Comparison of ENCODE assay signal across 15 mouse cellular contexts in genomic region chr4:22301148-22301942, GRCm38 (mm10). TPM values are rescaled to one million over a fixed set of nuclear protein-coding genes. Genes with fewer than 3 reads are reported as not detected.
DNase-seq lines count a peak whose midpoint lies in the region; ATAC-seq and TF ChIP-seq lines count a peak whose summit lies in the region.
"Had no signal": no experiment of that assay in that cellular context is flagged by ENCODE, and none has a peak within 500 bp of the region (broad histone marks: within the 10 kb centered on the region; RNA-seq: fewer than 3 reads in every experiment).

No protein-coding gene starts in this region.

- no peak for TF ChIP-seq POLR2A in CH12.LX (IDR thresholded peaks at IDR 0.05; ENCODE audit: low read depth, low read length)

- no peaks in the 10 kb centered on the region for H3K36me3 ChIP-seq in CH12.LX (replicated peaks in 1 of 2; ENCODE audit: control insufficient read depth in 1 of 2, insufficient read depth in 1 of 2, low read length in 1 of 2)
- H3K36me3 ChIP-seq in forebrain, embryonic 13.5 days (ENCODE audit: poor library complexity, severe bottlenecking) = no peaks in the 10 kb centered on the region
- no peaks in the 10 kb centered on the region for H3K36me3 ChIP-seq in midbrain, embryonic 14.5 days (ENCODE audit: control insufficient read depth, insufficient read depth, low read length)
- H3K36me3 ChIP-seq: liver, embryonic 12.5 days had no signal

- peaks cover 0 to 10% of the 10 kb centered on the region in 2 experiments; a peak in 1 of 4 replicates for H3K4me1 ChIP-seq in CH12.LX (ENCODE audit: control insufficient read depth in 1 of 2, insufficient read depth in 2 of 2)
- peaks cover 21% of the 10 kb centered on the region for H3K4me1 ChIP-seq in forebrain, embryonic 13.5 days
- H3K4me1 ChIP-seq in midbrain, embryonic 14.5 days (ENCODE audit: control insufficient read depth, insufficient read depth, low read length) = peaks cover 7% of the 10 kb centered on the region; the same call in 1 of the 2 replicates
- H3K4me1 ChIP-seq: liver, embryonic 12.5 days; megakaryocyte, embryonic 14.5 days had no signal

- no peak overlapping the region for H3K4me3 ChIP-seq in CH12.LX (replicated peaks in 1 of 3; ENCODE audit: low read depth in 2 of 3, low read length in 2 of 3, poor library complexity in 1 of 3)
- no peak overlapping the region for H3K4me3 ChIP-seq in forebrain, embryonic 13.5 days
- H3K4me3 ChIP-seq in midbrain, embryonic 14.5 days (replicated peaks; ENCODE audit: low read depth, low read length) = no peak overlapping the region
- H3K4me3 ChIP-seq: heart, adult 2 months; liver, embryonic 12.5 days; megakaryocyte, embryonic 14.5 days had no signal

- no peaks in the 10 kb centered on the region for H3K27me3 ChIP-seq in CH12.LX (replicated peaks)
- H3K27me3 ChIP-seq in forebrain, embryonic 13.5 days = no peaks in the 10 kb centered on the region
- no peaks in the 10 kb centered on the region for H3K27me3 ChIP-seq in midbrain, embryonic 14.5 days (ENCODE audit: control insufficient read depth, insufficient read depth, low read length)
- H3K27me3 ChIP-seq: liver, embryonic 12.5 days; megakaryocyte, embryonic 14.5 days had no signal

- no peak overlapping the region for H3K9ac ChIP-seq in CH12.LX (ENCODE audit: insufficient read depth, low read depth)
- H3K9ac ChIP-seq in forebrain, embryonic 13.5 days = no peak overlapping the region
- H3K9ac ChIP-seq in midbrain, embryonic 14.5 days (replicated peaks; ENCODE audit: low read length) = no peak overlapping the region
- H3K9ac ChIP-seq: liver, embryonic 12.5 days had no signal

- TF ChIP-seq EP300 in CH12.LX (IDR thresholded peaks at IDR 0.05; ENCODE audit: low read length) = no peak

- no peak overlapping the region for H3K27ac ChIP-seq in CH12.LX (ENCODE audit: insufficient read depth, low read depth)
- no peak overlapping the region for H3K27ac ChIP-seq in forebrain, embryonic 13.5 days
- H3K27ac ChIP-seq in midbrain, embryonic 14.5 days (replicated peaks; ENCODE audit: low read depth, low read length) = no peak overlapping the region
- H3K27ac ChIP-seq: heart, adult 2 months; kidney, postnatal 0 days; liver, embryonic 12.5 days had no signal

- no peak for TF ChIP-seq RAD21 in CH12.LX (IDR thresholded peaks at IDR 0.05; ENCODE audit: low read depth, low read length)

- no peaks in the 10 kb centered on the region for H3K9me3 ChIP-seq in CH12.LX (replicated peaks; ENCODE audit: low read length)
- H3K9me3 ChIP-seq in forebrain, embryonic 13.5 days (replicated peaks) = peaks cover 8% of the 10 kb centered on the region
- peaks cover 7% of the 10 kb centered on the region; the same call in 1 of the 2 replicates for H3K9me3 ChIP-seq in midbrain, embryonic 14.5 days (ENCODE audit: control insufficient read depth, low read length)
- H3K9me3 ChIP-seq: liver, embryonic 12.5 days; megakaryocyte, embryonic 14.5 days had no signal

- H3K4me2 ChIP-seq in CH12.LX (ENCODE audit: insufficient read depth, low read depth, poor library complexity, severe bottlenecking) = peak overlapping the region; percentile 13; the same call in 1 of the 2 replicates
- no peak overlapping the region for H3K4me2 ChIP-seq in forebrain, embryonic 13.5 days
- 0 out of 2 replicates have a peak overlapping the region, but pooled peaks have one; percentile 1 for H3K4me2 ChIP-seq in midbrain, embryonic 14.5 days (ENCODE audit: low read length)
- H3K4me2 ChIP-seq: liver, embryonic 12.5 days had no signal

- dilution Hi-C loops in CH12.LX (cut with MboI; ENCODE audit: extremely low pct_ligation_motif_present, extremely low pct_unique_long_range_greater_than_20kb, low sequenced_read_pairs) = no loop called here

- peak; percentile 39 for ATAC-seq in frontal cortex, adult (ENCODE audit: low TSS enrichment)
- ATAC-seq in forebrain, embryonic 13.5 days = peak; percentile 92
- ATAC-seq in midbrain, embryonic 14.5 days (ENCODE audit: low FRiP score, low TSS enrichment) = peak; percentile 77; the same call in 1 of the 2 replicates
- ATAC-seq: liver, embryonic 12.5 days had no signal

- DNase-seq in frontal cortex, postnatal 25 days (ENCODE audit: low spot score in 2 of 2) = no peak
- DNase-seq in CH12.LX (ENCODE audit: extremely low read depth) = no peak
- DNase-seq in midbrain, embryonic 14.5 days = peak; percentile 47
- no peak for DNase-seq in gastrocnemius, postnatal 4 days (ENCODE audit: low spot score in 2 of 2)
- DNase-seq in urinary bladder, postnatal 14 days (ENCODE audit: low spot score) = no peak
- DNase-seq: adrenal gland, postnatal 14 days; B cell, adult 2 months; cerebellum, postnatal 25 days; heart, adult 2 months; thymus, postnatal 25 days had no signal

- 43% methylated on average over 9 of the region's 9 CpGs for WGBS in forebrain, embryonic 13.5 days
- WGBS in midbrain, embryonic 14.5 days = 47% methylated on average over 9 of the region's 9 CpGs

- in situ Hi-C loops in CH12.LX (cut with MboI; ENCODE audit: low pct_ligation_motif_present, low pct_unique_long_range_greater_than_20kb, low sequenced_read_pairs) = no loop called here

- no peaks in the 10 kb centered on the region for H3K79me2 ChIP-seq in CH12.LX (replicated peaks; ENCODE audit: control insufficient read depth, extremely low read depth, insufficient read depth, poor library complexity, severe bottlenecking)

- TF ChIP-seq CTCF in CH12.LX (conservative IDR thresholded peaks at IDR 0.05 in 1 of 2, IDR thresholded peaks at IDR 0.05 in 1 of 2; ENCODE audit: low read depth in 2 of 2, low read length in 2 of 2) = no peak

TF ChIP-seq in CH12.LX, 34 proteins besides CTCF, POLR2A, EP300 and RAD21:
- TF ChIP-seq ELF1 (IDR thresholded peaks at IDR 0.05; ENCODE audit: low read depth, low read length) (no peak), ZNF384 (IDR thresholded peaks at IDR 0.05; ENCODE audit: low read depth, low read length) (no peak), PAX5 (IDR thresholded peaks at IDR 0.05; ENCODE audit: low read length) (no peak), BHLHE40 (IDR thresholded peaks at IDR 0.05; ENCODE audit: low read depth, low read length) (no peak), KAT2A (IDR thresholded peaks at IDR 0.05; ENCODE audit: insufficient replicate concordance, low read length) (no peak), NRF1 (IDR thresholded peaks at IDR 0.05; ENCODE audit: low read depth, low read length) (no peak), POLR2AphosphoS2 (IDR thresholded peaks at IDR 0.05; ENCODE audit: low read depth, low read length) (no peak), UBTF (IDR thresholded peaks at IDR 0.05; ENCODE audit: low read depth, low read length) (no peak), E2F4 (IDR thresholded peaks at IDR 0.05; ENCODE audit: insufficient replicate concordance, low read depth, low read length) (no peak), MYC (IDR thresholded peaks at IDR 0.05; ENCODE audit: low read depth, low read length) (no peak), ETS1 (conservative IDR thresholded peaks at IDR 0.05; ENCODE audit: low read depth, low read length) (no peak)

RNA-seq across cellular contexts. Expression of gene Fbxl4, which starts 56.0 kb away (rescaled TPM):
- 10.0 and 12.0 TPM in 2 replicates for total RNA-seq in CH12.LX (2012; rRNA removed)
- 16.9 and 17.0 TPM in 2 replicates for total RNA-seq in CH12.LX (2014; rRNA removed)
- polyA plus RNA-seq in CH12.LX (2012; ENCODE audit: insufficient read length, low read depth) = 8.4 and 9.8 TPM in 2 replicates
- 8.9 and 10.2 TPM in 2 replicates for polyA plus RNA-seq in forebrain, embryonic 13.5 days (2015; fragmentation: Nextera tagmentation; extraction: Ambion mirVana)
- 15.7 and 20.0 TPM in 2 replicates for polyA plus RNA-seq in midbrain, embryonic 14.5 days (2014; fragmentation: Nextera tagmentation; extraction: Ambion mirVana)
- 10 to 100 TPM; 14.3 TPM for total RNA-seq in gastrocnemius, postnatal 4 days (2021)

Comparison
In these comparisons a context has a peak if more than half of its experiments do, and no peak if none do; other contexts are left out.
1. ATAC-seq: peak in every context shown above with its lines; median percentile 92 in forebrain, embryonic 13.5 days; 77 in midbrain, embryonic 14.5 days; 39 in frontal cortex, adult.